Mouse (Mus musculus) cerebellum, postnatal 14 days (tissue): Measurements from ENCODE around the gene Nmrk1.
"Not testable (repeated sequence)": the region's sequence is repeated elsewhere in the genome, so short reads cannot be mapped to it uniquely, and the experiment has no call there.

Experiments
- DNase-seq, 2 experiments: peaks; one replicate each; pipeline ENCODE4 v3.0.0; 2021; ENCODE audit warnings: mixed read lengths in 2 of 2

The Nmrk1 gene

GRCm38 (mm10) chr19:18631644-18632219 is at the start of gene Nmrk1, which contains the start of gene Ostf1:
Gene Nmrk1, plus strand, starts transcription at chr19:18631950.
Gene Ostf1, minus strand, starts transcription at chr19:18631823.
- peak; percentile 97 to 98 for DNase-seq

- DNase-seq = no peak
These were observed 49.5 kb upstream of the Nmrk1 start for GRCm38 (mm10) chr19:18582226-18582625.

- no peak for DNase-seq
These were observed 48.9 kb upstream of the Nmrk1 start for GRCm38 (mm10) chr19:18582887-18583286.

GRCm38 (mm10) chr19:18583706-18584105 is 48.0 kb upstream of the Nmrk1 start:
- no peak for DNase-seq

- no peak for DNase-seq
These were observed 47.1 kb upstream of the Nmrk1 start for GRCm38 (mm10) chr19:18584621-18585020.

- no peak for DNase-seq
These were observed 44.6 kb upstream of the Nmrk1 start for GRCm38 (mm10) chr19:18587118-18587517.

GRCm38 (mm10) chr19:18588243-18588642 is 43.5 kb upstream of the Nmrk1 start:
- DNase-seq = peak in 1 of 2 experiments; percentile 37

GRCm38 (mm10) chr19:18588801-18589200 is 42.9 kb upstream of the Nmrk1 start:
- DNase-seq = not testable (repeated sequence)

GRCm38 (mm10) chr19:18589276-18589675 is 42.5 kb upstream of the Nmrk1 start:
- DNase-seq = no peak

GRCm38 (mm10) chr19:18590234-18590633 is 41.5 kb upstream of the Nmrk1 start:
- no peak for DNase-seq

GRCm38 (mm10) chr19:18590942-18591354 is 40.8 kb upstream of the Nmrk1 start:
- no peak for DNase-seq

- no peak for DNase-seq
These were observed 38.8 kb upstream of the Nmrk1 start for GRCm38 (mm10) chr19:18592919-18593318.

GRCm38 (mm10) chr19:18593722-18594121 is 38.0 kb upstream of the Nmrk1 start:
- no peak for DNase-seq

- DNase-seq = peak; percentile 49 to 54
These were observed 34.9 kb upstream of the Nmrk1 start for GRCm38 (mm10) chr19:18596876-18597275.

GRCm38 (mm10) chr19:18597772-18598171 is 34.0 kb upstream of the Nmrk1 start:
- DNase-seq = no peak

GRCm38 (mm10) chr19:18598265-18598926 is 33.4 kb upstream of the Nmrk1 start:
- no peak for DNase-seq

GRCm38 (mm10) chr19:18599051-18599450 is 32.7 kb upstream of the Nmrk1 start:
- DNase-seq = no peak

- DNase-seq = no peak
These were observed 32.1 kb upstream of the Nmrk1 start for GRCm38 (mm10) chr19:18599650-18600049.

- no peak for DNase-seq
These were observed 31.1 kb upstream of the Nmrk1 start for GRCm38 (mm10) chr19:18600611-18601010.

GRCm38 (mm10) chr19:18603011-18603410 is 28.7 kb upstream of the Nmrk1 start:
- no peak for DNase-seq

- DNase-seq = no peak
These were observed 23.8 kb upstream of the Nmrk1 start for GRCm38 (mm10) chr19:18607907-18608306.

- no peak for DNase-seq
These were observed 22.8 kb upstream of the Nmrk1 start for GRCm38 (mm10) chr19:18608975-18609374.

GRCm38 (mm10) chr19:18614337-18614736 is 17.4 kb upstream of the Nmrk1 start:
- DNase-seq = no peak

- no peak for DNase-seq
These were observed 16.0 kb upstream of the Nmrk1 start for GRCm38 (mm10) chr19:18615680-18616240.
